Mouse (Mus musculus) brain, adult 2 months (tissue): ENCODE results near the gene Trp73.

Experiments
- DNase-seq: peaks from one replicate; pipeline ENCODE4 v3.0.0; 2011; ENCODE audit warnings: low read depth, low spot score

Gene Trp73

GRCm38 (mm10) chr4:154142211-154143040 lies 2.4 kb upstream of the Trp73 start, which contains the start of gene Wrap73:
Gene Wrap73, plus strand, starts transcription at chr4:154142372.
- peak; percentile 97 for DNase-seq

- no peak for DNase-seq
Measured at GRCm38 (mm10) chr4:154141009-154141867, 1.2 kb upstream of the Trp73 start.

GRCm38 (mm10) chr4:154140213-154141008 lies 403 bp upstream of the Trp73 start:
- DNase-seq: no peak

- DNase-seq: no peak
Measured at GRCm38 (mm10) chr4:154139671-154140181, 282 bp downstream of the Trp73 start.

GRCm38 (mm10) chr4:154137139-154137538 lies 2.9 kb downstream of the Trp73 start:
- DNase-seq: no peak

GRCm38 (mm10) chr4:154134803-154135202 lies 5.2 kb downstream of the Trp73 start:
- DNase-seq: no peak

- DNase-seq: no peak
Measured at GRCm38 (mm10) chr4:154131894-154132293, 8.1 kb downstream of the Trp73 start.

- DNase-seq: no peak
Measured at GRCm38 (mm10) chr4:154129950-154130349, 10.1 kb downstream of the Trp73 start.

GRCm38 (mm10) chr4:154127273-154127672 lies 12.7 kb downstream of the Trp73 start:
- no peak for DNase-seq

- no peak for DNase-seq
Measured at GRCm38 (mm10) chr4:154125202-154125601, 14.8 kb downstream of the Trp73 start.

- DNase-seq: no peak
Measured at GRCm38 (mm10) chr4:154123553-154123952, 16.5 kb downstream of the Trp73 start.

- DNase-seq: peak; percentile 47
Measured at GRCm38 (mm10) chr4:154122374-154122773, 17.6 kb downstream of the Trp73 start.

GRCm38 (mm10) chr4:154121800-154122199 lies 18.2 kb downstream of the Trp73 start:
- DNase-seq: no peak

GRCm38 (mm10) chr4:154119208-154119607 lies 20.8 kb downstream of the Trp73 start:
- peak; percentile 14 for DNase-seq

GRCm38 (mm10) chr4:154118782-154119181 lies 21.2 kb downstream of the Trp73 start:
- DNase-seq: peak; percentile 86

GRCm38 (mm10) chr4:154116421-154116820 lies 23.6 kb downstream of the Trp73 start:
- no peak for DNase-seq

- no peak for DNase-seq
Measured at GRCm38 (mm10) chr4:154109850-154110243, 30.2 kb downstream of the Trp73 start.

GRCm38 (mm10) chr4:154109216-154109849 lies 30.7 kb downstream of the Trp73 start:
- peak; percentile 96 for DNase-seq

- DNase-seq: no peak
Measured at GRCm38 (mm10) chr4:154106497-154107061, 33.4 kb downstream of the Trp73 start.

GRCm38 (mm10) chr4:154105381-154106001 lies 34.5 kb downstream of the Trp73 start:
- peak; percentile 84 for DNase-seq
